Comparison of ENCODE assay signal across 24 mouse cellular contexts in the genomic region with DNA sequence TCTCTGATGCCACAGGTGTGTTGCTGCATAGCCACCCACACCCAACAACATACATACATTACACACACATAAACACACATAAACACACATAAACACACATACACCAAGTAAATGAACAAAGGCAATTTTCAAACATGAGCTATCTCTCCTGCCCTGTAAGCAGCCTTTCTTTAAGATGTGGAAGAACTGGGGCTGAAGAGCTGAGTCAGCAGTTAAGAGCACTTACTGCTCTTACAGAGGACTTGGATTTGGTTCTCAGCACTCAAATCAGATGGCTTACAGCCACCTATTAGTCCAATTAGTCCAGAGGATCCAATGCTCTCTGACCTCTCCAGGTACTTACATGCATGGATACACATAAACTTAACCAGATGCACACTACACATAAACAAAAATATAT. TPM values are rescaled to one million over a fixed set of nuclear protein-coding genes. Genes with fewer than 3 reads are reported as not detected.
A peak's percentile ranks its signal among the peaks of the same experiment; 100 is the strongest.
DNase-seq lines count a peak whose midpoint lies in the region; ATAC-seq and TF ChIP-seq lines count a peak whose summit lies in the region.
"Had no signal": no experiment of that assay in that cellular context is flagged by ENCODE, and none has a peak within 500 bp of the region (broad histone marks: within the 10 kb centered on the region; RNA-seq: fewer than 3 reads in every experiment).

No protein-coding gene starts in this region.

- DNase-seq in heart, adult 11 months = peak; percentile 15
- no peak for DNase-seq in heart, adult 9 months (ENCODE audit: low spot score in 2 of 2)
- DNase-seq in CH12.LX (ENCODE audit: extremely low read depth) (no peak), ES-E14 (ENCODE audit: low read depth, low spot score) (no peak), MEL (ENCODE audit: low read depth, low spot score) (no peak)
- no peak for DNase-seq in left cerebral cortex, adult 9 months (ENCODE audit: low spot score in 2 of 2)
- no peak for DNase-seq in midbrain, embryonic 14.5 days
- DNase-seq in hindbrain, postnatal 0 days (ENCODE audit: low spot score) = no peak
- DNase-seq: adrenal gland, adult 2 months; adrenal gland, adult 8-10 months; adrenal gland, postnatal 10 days; adrenal gland, postnatal 14 days; adrenal gland, postnatal 25 days; adrenal gland, postnatal 36 days; B cell, adult 2 months; cerebellum, adult 11 months; cerebellum, adult 11-12 months; cerebellum, adult 18-20 months; cerebellum, adult 2 months; cerebellum, adult 8-10 months had no signal

- H3K36me3 ChIP-seq in CH12.LX (replicated peaks in 1 of 2; ENCODE audit: control insufficient read depth in 1 of 2, insufficient read depth in 1 of 2, low read length in 1 of 2) (peaks cover 34 to 83% of the 10 kb centered on the region in 2 experiments), ES-E14 (ENCODE audit: control insufficient read depth, insufficient read depth, low read length, poor library complexity, severe bottlenecking) (peaks cover 5% of the 10 kb centered on the region; the same call in 1 of the 2 replicates), MEL (ENCODE audit: control insufficient read depth in 1 of 2, insufficient read depth in 2 of 2, low read length in 2 of 2) (peaks cover 0 to 8% of the 10 kb centered on the region in 2 experiments; a peak in 2 of 4 replicates)
- H3K36me3 ChIP-seq in midbrain, embryonic 14.5 days (ENCODE audit: control insufficient read depth, insufficient read depth, low read length) = peaks cover 53% of the 10 kb centered on the region
- H3K36me3 ChIP-seq in hindbrain, postnatal 0 days (ENCODE audit: insufficient read depth, low read length) = peaks cover 23% of the 10 kb centered on the region; the same call in 1 of the 2 replicates

- H3K27me3 ChIP-seq in CH12.LX (replicated peaks) = no peaks in the 10 kb centered on the region
- H3K27me3 ChIP-seq in MEL (ENCODE audit: control insufficient read depth in 1 of 2, insufficient read depth in 2 of 2, low read length in 2 of 2) = no peaks in the 10 kb centered on the region
- no peaks in the 10 kb centered on the region for H3K27me3 ChIP-seq in midbrain, embryonic 14.5 days (ENCODE audit: control insufficient read depth, insufficient read depth, low read length)
- H3K27me3 ChIP-seq in hindbrain, postnatal 0 days (ENCODE audit: insufficient read depth, low read length) = no peaks in the 10 kb centered on the region
- H3K27me3 ChIP-seq: Patski had no signal

- H3K4me1 ChIP-seq in CH12.LX (ENCODE audit: control insufficient read depth in 1 of 2, insufficient read depth in 2 of 2) (no peaks in the 10 kb centered on the region), ES-E14 (ENCODE audit: control insufficient read depth in 2 of 2, insufficient read depth in 2 of 2, low read length in 2 of 2, poor library complexity in 1 of 2) (no peaks in the 10 kb centered on the region), MEL (ENCODE audit: control insufficient read depth in 1 of 2, insufficient read depth in 2 of 2, low read length in 2 of 2) (no peaks in the 10 kb centered on the region)
- no peaks in the 10 kb centered on the region for H3K4me1 ChIP-seq in midbrain, embryonic 14.5 days (ENCODE audit: control insufficient read depth, insufficient read depth, low read length)
- H3K4me1 ChIP-seq in hindbrain, postnatal 0 days (ENCODE audit: insufficient read depth, low read length) = no peaks in the 10 kb centered on the region

- H3K9me3 ChIP-seq in CH12.LX (replicated peaks; ENCODE audit: low read length) (no peaks in the 10 kb centered on the region), ES-E14 (ENCODE audit: control insufficient read depth, insufficient read depth, low read depth, low read length) (no peaks in the 10 kb centered on the region), MEL (replicated peaks; ENCODE audit: insufficient read depth, low read length) (no peaks in the 10 kb centered on the region)
- no peaks in the 10 kb centered on the region for H3K9me3 ChIP-seq in midbrain, embryonic 14.5 days (ENCODE audit: control insufficient read depth, low read length)
- H3K9me3 ChIP-seq in hindbrain, postnatal 0 days (ENCODE audit: low read length) = no peaks in the 10 kb centered on the region
- H3K9me3 ChIP-seq: G1E had no signal

- no peak for TF ChIP-seq EP300 in CH12.LX (IDR thresholded peaks at IDR 0.05; ENCODE audit: low read length)
- no peak for TF ChIP-seq EP300 in MEL (IDR thresholded peaks at IDR 0.05; ENCODE audit: low read depth in 1 of 2, low read length in 2 of 2)

- in situ Hi-C loops in CH12.LX (cut with MboI; ENCODE audit: low pct_ligation_motif_present, low pct_unique_long_range_greater_than_20kb, low sequenced_read_pairs) = no loop called here
- in situ Hi-C loops in ES-E14 (cut with MboI; ENCODE audit: low sequenced_read_pairs in 2 of 2, unreplicated experiment in 2 of 2) = no loop called here

- dilution Hi-C loops in CH12.LX (cut with MboI; ENCODE audit: extremely low pct_ligation_motif_present, extremely low pct_unique_long_range_greater_than_20kb, low sequenced_read_pairs) = no loop called here

- no peak overlapping the region for H3K9ac ChIP-seq in CH12.LX (ENCODE audit: insufficient read depth, low read depth)
- no peak overlapping the region for H3K9ac ChIP-seq in ES-E14 (ENCODE audit: insufficient read depth, low read depth, low read length, poor library complexity, severe bottlenecking)
- H3K9ac ChIP-seq in MEL (ENCODE audit: control insufficient read depth, low read depth, low read length, poor library complexity, severe bottlenecking) = no peak overlapping the region
- H3K9ac ChIP-seq in midbrain, embryonic 14.5 days (replicated peaks; ENCODE audit: low read length) = no peak overlapping the region
- H3K9ac ChIP-seq in hindbrain, postnatal 0 days (replicated peaks; ENCODE audit: low read length) = no peak overlapping the region

- TF ChIP-seq POLR2A in CH12.LX (IDR thresholded peaks at IDR 0.05; ENCODE audit: low read depth, low read length) (no peak), MEL (IDR thresholded peaks at IDR 0.05; ENCODE audit: control insufficient read depth in 1 of 2, insufficient read depth in 1 of 2, low read depth in 1 of 2, low read length in 2 of 2, poor library complexity in 1 of 2) (no peak)

- TF ChIP-seq CTCF in CH12.LX (conservative IDR thresholded peaks at IDR 0.05 in 1 of 2, IDR thresholded peaks at IDR 0.05 in 1 of 2; ENCODE audit: low read depth in 2 of 2, low read length in 2 of 2) (no peak), MEL (IDR thresholded peaks at IDR 0.05 in 2 of 3, conservative IDR thresholded peaks at IDR 0.05 in 1 of 3; ENCODE audit: control insufficient read depth in 1 of 3, insufficient read depth in 1 of 3, low read depth in 2 of 3, low read length in 3 of 3, poor library complexity in 1 of 3, severe bottlenecking in 1 of 3) (no peak)
- no peak for TF ChIP-seq CTCF in hindbrain, postnatal 0 days (IDR thresholded peaks at IDR 0.05; ENCODE audit: low read depth)

- H3K79me2 ChIP-seq in CH12.LX (replicated peaks; ENCODE audit: control insufficient read depth, extremely low read depth, insufficient read depth, poor library complexity, severe bottlenecking) (no peaks in the 10 kb centered on the region), MEL (ENCODE audit: control insufficient read depth, insufficient read depth, low read length, poor library complexity) (no peaks in the 10 kb centered on the region)

- no peak for ATAC-seq in midbrain, embryonic 14.5 days (ENCODE audit: low FRiP score, low TSS enrichment)
- ATAC-seq in hindbrain, postnatal 0 days = no peak
- ATAC-seq: activated CD4-positive, CD25-positive, alpha-beta regulatory T cell, adult 4 months; CD4-positive, CD25-positive, alpha-beta regulatory T cell, adult 4 months; Patski had no signal

- TF ChIP-seq RAD21 in CH12.LX (IDR thresholded peaks at IDR 0.05; ENCODE audit: low read depth, low read length) = no peak
- no peak for TF ChIP-seq RAD21 in MEL (IDR thresholded peaks at IDR 0.05; ENCODE audit: low read depth, low read length)

- H3K4me2 ChIP-seq in CH12.LX (ENCODE audit: insufficient read depth, low read depth, poor library complexity, severe bottlenecking) = no peak overlapping the region
- H3K4me2 ChIP-seq in midbrain, embryonic 14.5 days (ENCODE audit: low read length) = no peak overlapping the region
- no peak overlapping the region for H3K4me2 ChIP-seq in hindbrain, postnatal 0 days (ENCODE audit: low read depth, low read length)

- H3K4me3 ChIP-seq in CH12.LX (replicated peaks in 1 of 3; ENCODE audit: low read depth in 2 of 3, low read length in 2 of 3, poor library complexity in 1 of 3) (no peak overlapping the region), ES-E14 (ENCODE audit: insufficient read depth in 1 of 2, low read depth in 1 of 2, low read length in 2 of 2, poor library complexity in 1 of 2, severe bottlenecking in 1 of 2) (no peak overlapping the region), MEL (ENCODE audit: control insufficient read depth in 1 of 2, insufficient read depth in 1 of 2, low read depth in 2 of 2, low read length in 2 of 2) (no peak overlapping the region)
- no peak overlapping the region for H3K4me3 ChIP-seq in midbrain, embryonic 14.5 days (replicated peaks; ENCODE audit: low read depth, low read length)
- no peak overlapping the region for H3K4me3 ChIP-seq in hindbrain, postnatal 0 days (ENCODE audit: low read length)

- no peak overlapping the region for H3K27ac ChIP-seq in CH12.LX (ENCODE audit: insufficient read depth, low read depth)
- no peak overlapping the region for H3K27ac ChIP-seq in ES-E14 (ENCODE audit: insufficient read depth, low read depth, low read length, poor library complexity, severe bottlenecking)
- H3K27ac ChIP-seq in MEL (ENCODE audit: control insufficient read depth, low read depth, low read length) = no peak overlapping the region
- H3K27ac ChIP-seq in midbrain, embryonic 14.5 days (replicated peaks; ENCODE audit: low read depth, low read length) = no peak overlapping the region
- no peak overlapping the region for H3K27ac ChIP-seq in hindbrain, postnatal 0 days

RNA-seq across cellular contexts. Expression of a gene that starts 29.8 kb away (rescaled TPM):
- total RNA-seq in CH12.LX (2012; rRNA removed) (17.6 and 22.1 TPM in 2 replicates), CH12.LX (2014; rRNA removed) (27.3 and 29.6 TPM in 2 replicates), ES-E14 (2012; rRNA removed) (21.7 and 25.7 TPM in 2 replicates), MEL (2012; rRNA removed) (12.8 and 16.7 TPM in 2 replicates)
- polyA plus RNA-seq in CH12.LX (2012; ENCODE audit: insufficient read length, low read depth) (16.0 and 18.2 TPM in 2 replicates), MEL (2012; ENCODE audit: insufficient read depth in 1 of 2, insufficient read length in 2 of 2, low read depth in 1 of 2, low replicate concordance in 2 of 2, missing spikeins in 1 of 2) (10 to 100 TPM in 1 of 2 experiments, not detected in 1; 14.3 TPM)
- polyA plus RNA-seq in midbrain, embryonic 14.5 days (2014; fragmentation: Nextera tagmentation; extraction: Ambion mirVana) = 25.9 and 29.6 TPM in 2 replicates
- 32.1 and 38.9 TPM in 2 replicates for total RNA-seq in hindbrain, postnatal 0 days (2014; rRNA removed)
- polyA plus RNA-seq in hindbrain, postnatal 0 days (2015; fragmentation: Nextera tagmentation; extraction: Ambion mirVana) = 11.0 and 13.8 TPM in 2 replicates

RNA-seq across cellular contexts. Expression of a gene that starts 30.0 kb away (rescaled TPM):
- total RNA-seq in CH12.LX (2012; rRNA removed) = 6.2 and 7.2 TPM in 2 replicates
- 4.7 and 6.0 TPM in 2 replicates for total RNA-seq in CH12.LX (2014; rRNA removed)
- polyA plus RNA-seq in CH12.LX (2012; ENCODE audit: insufficient read length, low read depth) = 2.1 and 2.5 TPM in 2 replicates
- 28.1 and 32.7 TPM in 2 replicates for total RNA-seq in ES-E14 (2012; rRNA removed)
- total RNA-seq in MEL (2012; rRNA removed) = 11.0 and 12.3 TPM in 2 replicates
- polyA plus RNA-seq in MEL (2012; ENCODE audit: insufficient read depth in 1 of 2, insufficient read length in 2 of 2, low read depth in 1 of 2, low replicate concordance in 2 of 2, missing spikeins in 1 of 2) = 1 to 10 TPM in 1 of 2 experiments, not detected in 1; 9.9 TPM
- 13.0 and 19.5 TPM in 2 replicates for polyA plus RNA-seq in midbrain, embryonic 14.5 days (2014; fragmentation: Nextera tagmentation; extraction: Ambion mirVana)
- total RNA-seq in hindbrain, postnatal 0 days (2014; rRNA removed) = 10.5 and 11.3 TPM in 2 replicates
- 16.6 and 21.5 TPM in 2 replicates for polyA plus RNA-seq in hindbrain, postnatal 0 days (2015; fragmentation: Nextera tagmentation; extraction: Ambion mirVana)
